Mouse (Mus musculus): ENCODE measurements around the gene Mark4.

DNA sequence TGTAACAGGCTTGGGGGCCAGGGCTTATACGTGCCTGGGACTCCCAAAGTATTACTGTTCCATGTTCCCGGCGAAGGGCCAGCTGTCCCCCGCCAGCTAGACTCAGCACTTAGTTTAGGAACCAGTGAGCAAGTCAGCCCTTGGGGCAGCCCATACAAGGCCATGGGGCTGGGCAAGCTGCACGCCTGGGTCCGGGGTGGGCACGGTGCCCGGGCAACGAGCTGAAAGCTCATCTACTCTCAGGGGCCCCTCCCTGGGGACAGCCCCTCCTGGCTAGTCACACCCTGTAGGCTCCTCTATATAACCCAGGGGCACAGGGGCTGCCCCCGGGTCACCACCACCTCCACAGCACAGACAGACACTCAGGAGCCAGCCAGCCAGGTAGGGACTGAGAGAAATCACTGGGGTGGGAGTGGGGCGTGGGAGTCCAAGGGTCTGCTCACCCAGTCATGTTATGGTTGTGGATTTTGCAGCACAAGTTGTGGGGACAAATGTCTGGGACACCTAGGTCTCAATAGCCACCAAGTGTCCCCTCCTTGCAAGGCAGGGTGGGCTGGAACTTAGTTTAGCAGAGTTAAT is 47.8 kb downstream of the Mark4 start:
- TF ChIP-seq CTCF (IDR thresholded peaks at IDR 0.05; ENCODE audit: insufficient read depth, low read length) (no peak), POLR2A (IDR thresholded peaks at IDR 0.05; ENCODE audit: borderline replicate concordance, extremely low read depth, low read depth, low read length) (no peak)
